Mouse (Mus musculus): ENCODE results near the gene Ift22.

GRCm38 (mm10) chr5:136958991-136959605 lies 51.1 kb downstream of the Ift22 start:
- no peak for TF ChIP-seq GATA1 (IDR thresholded peaks at IDR 0.05; ENCODE audit: low read length)
- no peak for TF ChIP-seq TAL1 (IDR thresholded peaks at IDR 0.05; ENCODE audit: low read length)

Measured in erythroblast, embryonic 14.5 days (primary cell).